Mouse (Mus musculus): ENCODE data around the gene Ocln. TPM values are rescaled to one million over a fixed set of nuclear protein-coding genes. Genes with fewer than 3 reads are reported as not detected.
"Not testable (repeated sequence)": the region's sequence is repeated elsewhere in the genome, so short reads cannot be mapped to it uniquely, and the experiment has no call there.

Gene Ocln
- polyA plus RNA-seq, 1 experiment from 2014 or later = 6.7 TPM

DNA sequence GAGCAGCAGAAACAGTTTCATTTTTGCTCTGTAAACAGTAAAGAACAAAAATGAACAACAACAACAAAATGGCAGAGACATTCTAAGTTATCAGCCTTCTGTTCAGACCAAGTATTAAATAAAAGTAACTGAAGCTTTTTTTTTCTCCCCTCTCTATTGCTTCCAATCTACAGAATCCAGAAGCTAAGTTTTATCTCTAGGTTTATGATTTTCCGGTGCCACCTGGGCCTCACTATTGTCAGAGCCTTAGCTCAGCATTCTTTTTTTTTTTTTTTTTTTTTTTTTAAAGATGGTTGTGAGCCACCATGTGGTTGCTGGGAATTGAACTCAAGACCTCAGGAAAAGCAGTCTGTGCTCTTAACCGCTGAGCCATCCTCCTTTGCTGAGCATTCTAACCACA is 39.7 kb downstream of the Ocln start:
- Histone ChIP-seq H3K27ac (replicated peaks) (no peak overlapping the region), H3K9me3 (replicated peaks) (no peaks in the 10 kb centered on the region), H3K4me1 (no peaks in the 10 kb centered on the region), H3K36me3 (no peaks in the 10 kb centered on the region), H3K27me3 (replicated peaks) (no peaks in the 10 kb centered on the region), H3K4me3 (replicated peaks) (no peak overlapping the region), H3K9ac (replicated peaks) (no peak overlapping the region), H3K4me2 (no peak overlapping the region)
- 90% methylated on average over 2 of the region's 2 CpGs for WGBS
- no peak for ATAC-seq (ENCODE audit: low FRiP score)

GRCm38 (mm10) chr13:100511860-100512364 is 40.6 kb downstream of the Ocln start:
- no peak overlapping the region for H3K27ac ChIP-seq (replicated peaks)
- no peaks in the 10 kb centered on the region for H3K9me3 ChIP-seq (replicated peaks)
- 81% methylated on average over 4 of the region's 4 CpGs for WGBS
- H3K9ac ChIP-seq (replicated peaks) = no peak overlapping the region
- H3K36me3 ChIP-seq = no peaks in the 10 kb centered on the region
- H3K4me3 ChIP-seq (replicated peaks) = no peak overlapping the region
- no peak for ATAC-seq (ENCODE audit: low FRiP score)
- no peak overlapping the region for H3K4me2 ChIP-seq
- H3K4me1 ChIP-seq = no peaks in the 10 kb centered on the region
- no peaks in the 10 kb centered on the region for H3K27me3 ChIP-seq (replicated peaks)

DNA sequence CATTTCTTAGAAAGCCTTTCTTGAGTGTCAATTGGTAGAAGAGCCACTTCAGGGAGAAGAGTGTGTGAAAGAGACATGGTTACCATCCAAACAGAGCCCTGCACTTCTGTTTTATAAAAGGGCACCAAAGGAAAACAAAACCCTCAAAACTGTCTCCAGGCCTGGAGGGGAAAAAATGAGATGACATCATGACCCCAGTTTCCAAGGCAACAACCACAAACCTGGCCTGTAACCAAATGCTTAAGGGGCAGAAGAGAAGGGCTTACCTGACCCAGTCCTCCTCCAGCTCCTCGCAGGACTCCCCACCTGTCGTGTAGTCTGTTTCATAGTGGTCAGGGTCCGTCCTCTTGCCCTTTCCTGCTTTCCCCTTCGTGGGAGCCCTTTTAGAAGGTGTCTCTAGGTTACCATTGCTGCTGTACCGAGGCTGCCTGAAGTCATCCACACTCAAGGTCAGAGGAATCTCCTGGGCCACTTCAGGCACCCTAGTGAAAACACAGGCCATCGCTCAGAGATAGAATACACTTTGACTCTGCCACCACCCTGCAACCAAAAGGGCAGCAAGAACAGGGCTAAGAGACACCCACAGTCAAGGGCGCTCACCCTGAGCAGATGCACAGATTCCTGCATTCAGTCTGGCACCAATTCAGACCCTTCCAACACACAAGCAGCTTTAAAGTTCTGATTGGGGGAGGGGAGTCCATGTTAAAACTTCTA is 41.2 kb downstream of the Ocln start:
- 77% methylated on average over 7 of the region's 7 CpGs for WGBS
- no peak for ATAC-seq (ENCODE audit: low FRiP score)
- H3K4me1 ChIP-seq = no peaks in the 10 kb centered on the region

DNA sequence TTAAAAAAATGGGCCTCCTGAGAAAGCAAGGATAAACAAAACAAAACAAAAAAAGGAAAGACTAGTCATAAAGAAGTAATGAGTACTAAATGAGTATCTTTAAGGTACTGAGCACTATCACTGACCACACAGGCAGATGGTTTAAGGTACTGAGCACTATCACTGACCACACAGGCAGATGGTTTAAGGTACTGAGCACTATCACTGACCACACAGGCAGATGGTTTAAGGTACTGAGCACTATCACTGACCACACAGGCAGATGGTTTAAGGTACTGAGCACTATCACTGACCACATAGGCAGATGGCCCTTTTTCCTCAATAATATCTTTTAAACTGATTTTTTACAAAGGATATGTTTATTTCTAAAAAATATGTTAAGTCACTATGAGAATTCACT is 52.9 kb downstream of the Ocln start:
- H3K36me3 ChIP-seq; ATAC-seq (ENCODE audit: low FRiP score); H3K27me3 ChIP-seq (replicated peaks); H3K4me2 ChIP-seq; H3K27ac ChIP-seq (replicated peaks); H3K9me3 ChIP-seq (replicated peaks); H3K4me3 ChIP-seq (replicated peaks); H3K9ac ChIP-seq (replicated peaks); H3K4me1 ChIP-seq: not testable (repeated sequence)

More for the DNA sequence above, 41.2 kb downstream of the Ocln start:
- Histone ChIP-seq H3K9me3 (replicated peaks) (no peaks in the 10 kb centered on the region), H3K9ac (replicated peaks) (no peak overlapping the region), H3K27ac (replicated peaks) (no peak overlapping the region), H3K27me3 (replicated peaks) (no peaks in the 10 kb centered on the region), H3K36me3 (no peaks in the 10 kb centered on the region), H3K4me2 (no peak overlapping the region), H3K4me3 (replicated peaks) (no peak overlapping the region)

- no peak overlapping the region for H3K4me3 ChIP-seq (replicated peaks)
- H3K4me2 ChIP-seq = no peak overlapping the region
- no peaks in the 10 kb centered on the region for H3K27me3 ChIP-seq (replicated peaks)
- ATAC-seq (ENCODE audit: low FRiP score) = no peak
- 89% methylated on average over 4 of the region's 4 CpGs for WGBS
- no peak overlapping the region for H3K27ac ChIP-seq (replicated peaks)
- H3K9me3 ChIP-seq (replicated peaks) = no peaks in the 10 kb centered on the region
- peaks cover 16% of the 10 kb centered on the region for H3K4me1 ChIP-seq
- no peaks in the 10 kb centered on the region for H3K36me3 ChIP-seq
- H3K9ac ChIP-seq (replicated peaks) = no peak overlapping the region
Measured at GRCm38 (mm10) chr13:100495337-100495736, 57.2 kb downstream of the Ocln start.

DNA sequence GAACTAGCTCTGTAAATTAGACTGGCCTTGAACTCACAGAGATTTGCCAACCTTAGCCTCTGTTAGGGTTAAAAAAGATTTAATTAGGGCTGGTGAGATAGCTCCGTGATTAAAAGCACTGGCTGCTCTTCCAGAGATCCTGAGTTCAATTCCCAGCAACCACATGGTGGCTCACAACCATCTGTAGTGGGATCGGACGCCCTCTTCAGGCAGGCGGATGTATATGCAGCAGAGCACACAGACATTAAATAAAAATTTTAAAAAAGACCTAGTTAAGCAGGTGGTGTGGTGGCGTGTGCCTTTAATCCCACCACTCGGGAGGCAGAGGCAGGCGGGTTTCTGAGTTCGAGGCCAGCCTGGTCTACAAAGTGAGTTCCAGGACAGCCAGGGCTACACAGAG is 58.1 kb downstream of the Ocln start:
- not testable (repeated sequence) for H3K9ac ChIP-seq (replicated peaks); H3K9me3 ChIP-seq (replicated peaks); H3K4me3 ChIP-seq (replicated peaks); H3K27ac ChIP-seq (replicated peaks); H3K27me3 ChIP-seq (replicated peaks); H3K36me3 ChIP-seq; ATAC-seq (ENCODE audit: low FRiP score); H3K4me2 ChIP-seq
- 66% methylated on average over 8 of the region's 8 CpGs for WGBS
- H3K4me1 ChIP-seq = peaks cover 16% of the 10 kb centered on the region

GRCm38 (mm10) chr13:100493313-100493712 is 59.2 kb downstream of the Ocln start:
- no peak overlapping the region for H3K4me3 ChIP-seq (replicated peaks)
- H3K9ac ChIP-seq (replicated peaks) = no peak overlapping the region
- 81% methylated on average over 8 of the region's 8 CpGs for WGBS
- no peak overlapping the region for H3K4me2 ChIP-seq
- peaks cover 16% of the 10 kb centered on the region for H3K4me1 ChIP-seq
- no peak for ATAC-seq (ENCODE audit: low FRiP score)
- H3K36me3 ChIP-seq = peaks cover 9% of the 10 kb centered on the region
- H3K27ac ChIP-seq (replicated peaks) = no peak overlapping the region
- no peaks in the 10 kb centered on the region for H3K27me3 ChIP-seq (replicated peaks)
- H3K9me3 ChIP-seq (replicated peaks) = no peaks in the 10 kb centered on the region

DNA sequence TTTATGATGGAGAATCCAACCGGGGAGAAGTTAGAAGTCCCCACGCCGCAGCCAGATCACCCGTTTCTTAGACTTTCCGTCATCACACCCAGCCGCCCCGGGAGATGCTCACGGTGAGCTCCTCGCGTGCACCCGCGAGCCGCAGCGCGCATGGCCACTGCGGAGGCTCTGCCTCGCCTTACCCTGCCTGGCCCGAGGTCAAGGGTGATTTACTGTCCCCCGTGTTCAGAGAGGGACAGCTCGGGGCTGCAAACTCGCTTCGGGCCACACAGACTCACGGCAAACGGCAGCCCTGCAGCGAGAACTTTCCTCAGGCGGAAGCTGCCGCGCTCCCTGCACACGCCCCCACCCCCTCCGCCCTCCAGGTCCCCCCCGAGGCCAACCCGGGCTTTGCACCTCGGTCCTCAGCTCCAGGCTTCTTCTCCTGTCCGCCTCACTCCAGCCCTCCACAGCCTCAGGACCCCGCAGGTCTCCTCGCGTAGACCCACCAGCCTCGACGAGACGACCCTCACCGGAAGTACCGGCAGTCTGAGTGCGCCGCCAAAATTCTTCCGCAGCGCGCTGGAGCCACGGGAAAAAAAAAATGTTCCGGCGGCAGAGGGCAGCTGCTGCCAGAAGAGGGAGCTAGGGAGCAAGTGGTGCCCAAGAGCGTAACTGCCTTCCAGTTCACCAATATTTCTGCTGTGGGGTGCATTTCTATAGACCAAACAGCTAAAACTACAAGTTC is 60.3 kb downstream of the Ocln start, which contains the start of gene Gtf2h2:
Gtf2h2 (minus strand) TSS at position 519 of the 727 bp plus-strand sequence.
- H3K27ac ChIP-seq (replicated peaks) = peak within 1 kb of the TSS; percentile 92
- H3K9ac ChIP-seq (replicated peaks) = peak within 1 kb of the TSS; percentile 86
- peaks cover 20% of the 10 kb centered on the region for H3K36me3 ChIP-seq
- no peaks in the 10 kb centered on the region for H3K27me3 ChIP-seq (replicated peaks)
- H3K4me3 ChIP-seq (replicated peaks) = peak within 1 kb of the TSS; percentile 98
- peaks cover 16% of the 10 kb centered on the region for H3K4me1 ChIP-seq
- under 1% methylated on average over 48 of the region's 51 CpGs for WGBS
- peak within 1 kb of the TSS; percentile 75 for H3K4me2 ChIP-seq
- H3K9me3 ChIP-seq (replicated peaks) = no peaks in the 10 kb centered on the region
- ATAC-seq (ENCODE audit: low FRiP score) = peak; percentile 90

DNA sequence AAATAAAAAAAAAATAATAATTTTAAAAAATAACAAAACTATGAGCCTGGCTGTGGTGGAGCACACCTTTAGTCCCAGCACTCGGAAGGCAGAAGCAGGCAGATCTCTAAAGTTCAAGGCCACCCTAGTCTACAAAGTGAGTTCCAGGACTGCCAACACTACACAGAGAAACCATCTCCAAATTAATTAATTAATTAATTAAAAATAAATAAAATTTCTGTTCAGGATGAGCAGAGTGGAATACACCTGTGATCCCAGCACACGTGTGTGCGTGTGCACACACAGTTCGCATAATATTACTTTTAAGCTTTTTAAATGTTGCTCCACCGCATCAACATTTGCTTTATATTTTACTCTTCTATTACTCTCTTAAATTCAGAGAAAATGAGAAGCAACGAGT is 60.9 kb downstream of the Ocln start:
- peak; percentile 10; the same call in 1 of the 2 replicates for ATAC-seq (ENCODE audit: low FRiP score)
- H3K4me3 ChIP-seq (replicated peaks) = peak overlapping the region; percentile 98
- no peaks in the 10 kb centered on the region for H3K9me3 ChIP-seq (replicated peaks)
- 16% methylated on average over 6 of the region's 6 CpGs for WGBS
- peak overlapping the region; percentile 86 for H3K9ac ChIP-seq (replicated peaks)
- no peaks in the 10 kb centered on the region for H3K27me3 ChIP-seq (replicated peaks)
- H3K27ac ChIP-seq (replicated peaks) = peak overlapping the region; percentile 92
- H3K4me1 ChIP-seq = peaks cover 16% of the 10 kb centered on the region
- peak overlapping the region; percentile 75 for H3K4me2 ChIP-seq
- peaks cover 26% of the 10 kb centered on the region for H3K36me3 ChIP-seq

- H3K27ac ChIP-seq (replicated peaks) = no peak overlapping the region
Measured at GRCm38 (mm10) chr13:100490424-100490823, 62.1 kb downstream of the Ocln start.

GRCm38 (mm10) chr13:100483610-100484009 is 68.9 kb downstream of the Ocln start:
- Histone ChIP-seq H3K27me3 (replicated peaks) (no peaks in the 10 kb centered on the region), H3K9ac (replicated peaks) (no peak overlapping the region), H3K9me3 (replicated peaks) (no peaks in the 10 kb centered on the region), H3K4me2 (no peak overlapping the region), H3K36me3 (peaks cover 58% of the 10 kb centered on the region), H3K4me3 (replicated peaks) (no peak overlapping the region), H3K27ac (replicated peaks) (no peak overlapping the region), H3K4me1 (no peaks in the 10 kb centered on the region)
- 92% methylated on average over 7 of the region's 7 CpGs for WGBS
- no peak for ATAC-seq (ENCODE audit: low FRiP score)

More at GRCm38 (mm10) chr13:100490424-100490823, 62.1 kb downstream of the Ocln start:
- Histone ChIP-seq H3K36me3 (peaks cover 30% of the 10 kb centered on the region), H3K4me2 (no peak overlapping the region), H3K4me1 (peaks cover 16% of the 10 kb centered on the region), H3K9me3 (replicated peaks) (no peaks in the 10 kb centered on the region), H3K4me3 (replicated peaks) (no peak overlapping the region), H3K27me3 (replicated peaks) (no peaks in the 10 kb centered on the region), H3K9ac (replicated peaks) (no peak overlapping the region)
- 92% methylated on average over 5 of the region's 5 CpGs for WGBS
- ATAC-seq (ENCODE audit: low FRiP score) = no peak

All from neural tube, embryonic 15.5 days (tissue).